Mouse (Mus musculus): Measurements from ENCODE around the gene Usp32.

DNA sequence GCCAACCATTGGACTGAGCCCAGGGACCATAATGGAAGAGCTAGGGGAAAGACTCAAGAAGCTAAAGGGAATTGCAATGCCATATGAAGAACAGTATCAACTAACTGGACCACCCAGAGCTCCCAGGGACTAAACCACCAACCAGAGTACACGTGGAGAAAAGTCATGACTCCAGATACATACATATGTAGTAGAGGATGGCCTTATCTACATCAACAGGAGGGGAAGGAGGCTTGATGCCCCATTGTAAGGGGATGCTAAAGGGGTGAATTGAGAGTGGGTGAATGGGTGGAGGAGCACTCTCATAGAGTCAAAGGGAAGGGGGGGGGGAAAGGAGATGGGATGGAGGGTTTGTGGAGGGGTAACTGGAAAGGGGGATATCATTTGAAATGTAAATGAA lies 17.9 kb downstream of the Usp32 start:
- TF ChIP-seq CTCF (IDR thresholded peaks at IDR 0.05; ENCODE audit: extremely low read depth, insufficient read length, insufficient replicate concordance, low read depth, low read length) (no peak), POLR2A (IDR thresholded peaks at IDR 0.05; ENCODE audit: low read depth, low read length) (no peak)

All from small intestine, adult 2 months (tissue).